Mouse (Mus musculus): ENCODE measurements around the gene Tuba4a. TPM values are rescaled to one million over a fixed set of nuclear protein-coding genes. Genes with fewer than 3 reads are reported as not detected.
A peak's percentile ranks its signal among the peaks of the same experiment; 100 is the strongest.

Tuba4a gene
- polyA plus RNA-seq, 1 experiment from 2014 or later = 94.8 TPM

DNA sequence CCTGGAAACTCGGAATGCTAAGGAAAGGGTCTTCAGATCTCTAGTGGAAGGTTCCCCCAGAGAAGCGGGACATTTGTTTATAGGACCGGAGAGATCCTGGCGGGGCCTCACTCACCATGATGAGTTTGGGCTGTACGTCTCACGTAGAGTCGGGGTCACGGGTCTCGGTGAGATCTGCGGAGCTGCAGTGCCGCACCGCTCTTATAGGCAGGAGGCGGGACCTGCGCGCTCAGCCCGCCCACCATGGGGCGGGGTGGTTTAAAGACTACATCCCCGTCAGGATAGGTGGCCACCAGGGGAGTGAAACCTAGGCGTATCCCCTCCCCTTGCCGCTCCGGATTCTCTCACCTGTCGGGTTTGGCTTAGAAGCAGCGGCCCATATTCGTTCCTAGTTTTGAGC is 587 bp downstream of the Tuba4a start:
- Histone ChIP-seq H3K36me3 (peaks cover 18% of the 10 kb centered on the region), H3K4me3 (replicated peaks) (peak overlapping the region; percentile 57), H3K4me1 (peaks cover 18% of the 10 kb centered on the region), H3K27ac (replicated peaks) (peak overlapping the region; percentile 51; the same call in 1 of the 2 replicates), H3K4me2 (replicated peaks) (peak overlapping the region; percentile 98), H3K9me3 (replicated peaks) (no peaks in the 10 kb centered on the region), H3K9ac (peak overlapping the region; percentile 48), H3K27me3 (peaks cover 51% of the 10 kb centered on the region)
- under 1% methylated on average over 24 of the region's 24 CpGs for WGBS
- ATAC-seq (ENCODE audit: insufficient number of reproducible peaks, low FRiP score, low TSS enrichment, low read depth) = peak; percentile 85

- Histone ChIP-seq H3K9ac (0 out of 2 replicates have a peak overlapping the region, but pooled peaks have one; percentile 21), H3K4me3 (replicated peaks) (peak overlapping the region; percentile 57), H3K27ac (replicated peaks) (peak overlapping the region; percentile 51), H3K27me3 (peaks cover 51% of the 10 kb centered on the region), H3K9me3 (replicated peaks) (no peaks in the 10 kb centered on the region), H3K36me3 (peaks cover 25% of the 10 kb centered on the region), H3K4me2 (replicated peaks) (peak overlapping the region; percentile 98), H3K4me1 (peaks cover 18% of the 10 kb centered on the region)
- under 1% methylated on average over 38 of the region's 38 CpGs for WGBS
- peak; percentile 49 for ATAC-seq (ENCODE audit: insufficient number of reproducible peaks, low FRiP score, low TSS enrichment, low read depth)
Measured at GRCm38 (mm10) chr1:75218227-75219001, 1.3 kb downstream of the Tuba4a start.

DNA sequence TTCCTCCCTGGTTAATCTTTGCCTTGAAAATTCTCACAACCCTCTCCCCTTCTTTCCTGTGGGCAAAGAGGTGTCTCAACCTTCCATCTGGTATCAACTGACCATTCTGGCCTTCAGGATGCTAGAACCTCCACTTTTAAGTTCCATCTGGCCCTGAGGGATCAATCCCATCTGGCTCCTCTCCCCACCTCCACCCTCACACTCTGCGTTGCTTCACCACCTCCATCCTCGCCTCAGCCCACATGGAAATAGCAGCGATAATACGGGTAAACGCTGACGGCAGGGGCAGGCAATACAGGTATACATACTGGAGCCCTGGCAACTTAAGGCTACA is 1.8 kb downstream of the Tuba4a start:
- Histone ChIP-seq H3K27ac (replicated peaks) (peak overlapping the region; percentile 51), H3K9ac (no peak overlapping the region), H3K4me3 (replicated peaks) (peak overlapping the region; percentile 57), H3K9me3 (replicated peaks) (no peaks in the 10 kb centered on the region), H3K27me3 (peaks cover 51% of the 10 kb centered on the region), H3K36me3 (peaks cover 30% of the 10 kb centered on the region), H3K4me2 (replicated peaks) (peak overlapping the region; percentile 98), H3K4me1 (peaks cover 19% of the 10 kb centered on the region)
- no peak for ATAC-seq (ENCODE audit: insufficient number of reproducible peaks, low FRiP score, low TSS enrichment, low read depth)
- whole genome bisulfite sequencing = 5% methylated on average over 6 of the region's 6 CpGs

DNA sequence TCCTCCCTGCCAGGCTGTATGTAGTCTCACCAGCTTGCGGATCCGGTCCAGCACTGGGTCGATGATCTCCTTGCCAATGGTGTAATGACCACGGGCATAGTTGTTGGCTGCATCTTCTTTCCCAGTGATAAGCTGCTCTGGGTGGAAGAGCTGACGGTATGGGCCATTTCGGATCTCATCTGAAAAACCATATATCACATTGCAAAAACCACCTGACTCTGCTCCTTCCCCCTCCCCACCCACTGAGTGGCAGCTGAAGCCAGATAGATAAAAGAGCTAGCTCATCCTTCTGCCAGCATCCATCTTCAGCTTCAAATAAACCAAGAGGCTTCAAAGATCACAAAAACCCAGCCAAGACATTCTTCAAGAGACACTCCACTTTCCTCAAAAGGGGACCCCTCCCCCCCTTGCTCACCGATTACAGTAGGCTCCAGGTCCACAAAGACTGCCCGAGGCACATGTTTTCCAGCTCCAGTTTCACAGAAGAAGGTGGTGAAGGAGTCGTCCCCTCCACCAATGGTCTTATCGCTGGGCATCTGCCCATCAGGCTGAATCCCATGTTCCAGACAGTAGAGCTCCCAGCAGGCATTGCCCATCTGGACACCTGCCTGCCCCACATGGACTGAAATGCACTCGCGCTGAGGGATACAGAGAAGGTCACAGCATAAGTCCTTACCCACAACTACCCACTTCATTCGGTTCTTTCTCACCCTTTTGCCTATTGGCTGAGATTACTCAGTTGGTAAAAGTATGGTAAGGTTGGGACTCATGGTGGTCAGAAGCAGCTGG is 2.7 kb downstream of the Tuba4a start:
- Histone ChIP-seq H3K36me3 (peaks cover 37% of the 10 kb centered on the region), H3K4me3 (replicated peaks) (no peak overlapping the region), H3K27ac (replicated peaks) (no peak overlapping the region), H3K9ac (no peak overlapping the region), H3K4me2 (replicated peaks) (0 out of 2 replicates have a peak overlapping the region, but pooled peaks have one; percentile 98), H3K4me1 (peaks cover 27% of the 10 kb centered on the region), H3K9me3 (replicated peaks) (no peaks in the 10 kb centered on the region), H3K27me3 (peaks cover 51% of the 10 kb centered on the region)
- 71% methylated on average over 13 of the region's 13 CpGs for WGBS
- ATAC-seq (ENCODE audit: insufficient number of reproducible peaks, low FRiP score, low TSS enrichment, low read depth) = no peak

GRCm38 (mm10) chr1:75215785-75216184 is 3.9 kb downstream of the Tuba4a start:
- WGBS = 92% methylated on average over 9 of the region's 9 CpGs
- H3K4me3 ChIP-seq (replicated peaks) = no peak overlapping the region

DNA sequence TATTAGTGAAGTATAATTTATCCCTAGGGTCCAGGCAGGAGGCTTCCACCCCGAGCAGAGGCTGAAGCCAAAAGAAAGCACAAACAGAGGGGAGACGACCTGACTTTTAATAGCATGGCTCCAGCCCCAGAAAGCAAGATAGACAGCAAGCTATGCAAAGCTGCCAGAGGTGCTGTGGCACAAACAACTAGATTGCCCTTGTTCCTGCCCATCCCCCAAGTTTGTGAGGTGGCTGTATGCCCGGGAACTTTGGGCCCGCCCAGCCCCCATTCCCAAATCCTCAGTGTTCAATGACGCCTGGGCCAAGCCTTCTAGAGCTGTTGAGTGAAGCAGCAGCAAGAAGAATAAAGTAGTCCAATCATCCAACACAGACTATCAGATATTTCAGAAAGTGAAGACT is 4.8 kb downstream of the Tuba4a start:
- Histone ChIP-seq H3K27me3 (peaks cover 32% of the 10 kb centered on the region), H3K27ac (replicated peaks) (no peak overlapping the region), H3K9me3 (replicated peaks) (no peaks in the 10 kb centered on the region), H3K9ac (no peak overlapping the region), H3K36me3 (peaks cover 41% of the 10 kb centered on the region), H3K4me2 (replicated peaks) (no peak overlapping the region), H3K4me1 (peaks cover 43% of the 10 kb centered on the region), H3K4me3 (replicated peaks) (no peak overlapping the region)
- ATAC-seq (ENCODE audit: insufficient number of reproducible peaks, low FRiP score, low TSS enrichment, low read depth) = no peak
- 71% methylated on average over 5 of the region's 5 CpGs for WGBS

More at GRCm38 (mm10) chr1:75215785-75216184, 3.9 kb downstream of the Tuba4a start:
- Histone ChIP-seq H3K36me3 (peaks cover 41% of the 10 kb centered on the region), H3K9ac (no peak overlapping the region), H3K27ac (replicated peaks) (no peak overlapping the region), H3K4me1 (peaks cover 37% of the 10 kb centered on the region), H3K27me3 (peaks cover 41% of the 10 kb centered on the region), H3K9me3 (replicated peaks) (no peaks in the 10 kb centered on the region), H3K4me2 (replicated peaks) (no peak overlapping the region)
- no peak for ATAC-seq (ENCODE audit: insufficient number of reproducible peaks, low FRiP score, low TSS enrichment, low read depth)

DNA sequence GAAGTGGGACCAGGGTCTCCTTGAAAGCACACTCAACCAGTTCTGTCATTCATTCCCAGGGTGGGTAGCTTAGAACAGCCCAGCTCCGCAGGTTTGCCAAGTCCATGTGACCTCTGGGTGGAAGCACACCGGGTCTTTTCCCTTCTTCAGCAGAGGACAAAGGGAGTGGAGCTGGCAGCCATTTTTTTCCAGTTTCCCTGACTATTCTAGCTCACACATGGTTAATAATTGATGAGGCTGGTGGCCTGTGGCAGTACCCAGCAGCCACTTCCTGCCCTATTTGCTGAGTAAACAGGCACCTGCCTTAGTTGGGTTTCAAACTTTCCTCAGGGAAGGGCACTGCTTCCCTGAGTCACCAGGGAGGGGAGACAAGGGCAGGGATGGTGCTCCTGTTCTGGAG is 5.2 kb downstream of the Tuba4a start:
- H3K4me3 ChIP-seq (replicated peaks) = no peak overlapping the region
- H3K36me3 ChIP-seq = peaks cover 41% of the 10 kb centered on the region
- 69% methylated on average over 2 of the region's 2 CpGs for WGBS
- no peak for ATAC-seq (ENCODE audit: insufficient number of reproducible peaks, low FRiP score, low TSS enrichment, low read depth)
- H3K4me2 ChIP-seq (replicated peaks) = no peak overlapping the region
- H3K9ac ChIP-seq = no peak overlapping the region
- H3K9me3 ChIP-seq (replicated peaks) = no peaks in the 10 kb centered on the region
- peaks cover 43% of the 10 kb centered on the region for H3K4me1 ChIP-seq
- H3K27ac ChIP-seq (replicated peaks) = no peak overlapping the region
- H3K27me3 ChIP-seq = peaks cover 27% of the 10 kb centered on the region

- WGBS = 89% methylated on average over 7 of the region's 7 CpGs
- no peak overlapping the region for H3K9ac ChIP-seq
Measured at GRCm38 (mm10) chr1:75213096-75213495, 6.6 kb downstream of the Tuba4a start.

GRCm38 (mm10) chr1:75212542-75212941 is 7.1 kb downstream of the Tuba4a start:
- no peak for ATAC-seq (ENCODE audit: insufficient number of reproducible peaks, low FRiP score, low TSS enrichment, low read depth)
- H3K9me3 ChIP-seq (replicated peaks) = no peaks in the 10 kb centered on the region
- peaks cover 8% of the 10 kb centered on the region for H3K27me3 ChIP-seq
- H3K27ac ChIP-seq (replicated peaks) = no peak overlapping the region
- peaks cover 42% of the 10 kb centered on the region for H3K4me1 ChIP-seq
- no peak overlapping the region for H3K4me2 ChIP-seq (replicated peaks)
- WGBS = 71% methylated on average over 4 of the region's 4 CpGs
- no peak overlapping the region for H3K4me3 ChIP-seq (replicated peaks)
- peaks cover 41% of the 10 kb centered on the region for H3K36me3 ChIP-seq
- H3K9ac ChIP-seq = no peak overlapping the region

More at GRCm38 (mm10) chr1:75213096-75213495, 6.6 kb downstream of the Tuba4a start:
- Histone ChIP-seq H3K4me3 (replicated peaks) (no peak overlapping the region), H3K27ac (replicated peaks) (no peak overlapping the region), H3K36me3 (peaks cover 41% of the 10 kb centered on the region), H3K27me3 (peaks cover 14% of the 10 kb centered on the region), H3K9me3 (replicated peaks) (no peaks in the 10 kb centered on the region), H3K4me1 (peaks cover 42% of the 10 kb centered on the region), H3K4me2 (replicated peaks) (no peak overlapping the region)
- ATAC-seq (ENCODE audit: insufficient number of reproducible peaks, low FRiP score, low TSS enrichment, low read depth) = no peak

DNA sequence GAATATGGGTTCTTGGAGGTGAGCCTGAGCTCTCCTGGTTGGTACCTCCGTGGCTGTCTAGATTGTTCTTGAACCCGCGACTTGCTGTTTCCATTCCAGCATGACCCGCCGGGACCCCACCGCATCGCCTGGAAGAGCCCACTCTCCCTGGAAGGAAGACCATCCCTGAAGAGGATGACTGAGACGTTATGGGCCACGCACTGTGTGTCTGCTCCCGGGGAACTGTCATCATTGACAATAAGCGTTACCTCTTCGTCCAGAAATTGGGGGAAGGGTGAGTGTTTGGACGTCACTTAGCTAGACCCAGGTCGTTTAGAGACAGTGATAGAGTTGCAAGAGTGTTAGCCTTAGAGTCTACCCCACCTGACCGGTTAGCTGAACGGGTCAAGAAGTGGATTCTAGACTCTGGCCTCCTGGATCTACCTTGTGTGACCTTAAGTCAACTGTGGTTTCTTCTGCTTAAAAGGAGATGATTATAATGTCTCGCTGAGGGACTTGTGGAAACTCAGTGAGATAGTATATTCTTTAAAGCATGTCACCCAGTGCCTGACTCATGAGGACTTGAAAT is 8.4 kb downstream of the Tuba4a start:
- peaks cover 42% of the 10 kb centered on the region for H3K4me1 ChIP-seq
- peak overlapping the region; percentile 90 for H3K4me2 ChIP-seq (replicated peaks)
- H3K27ac ChIP-seq (replicated peaks) = no peak overlapping the region
- no peaks in the 10 kb centered on the region for H3K27me3 ChIP-seq
- H3K9ac ChIP-seq = peak overlapping the region; percentile 93
- no peak for ATAC-seq (ENCODE audit: insufficient number of reproducible peaks, low FRiP score, low TSS enrichment, low read depth)
- peak overlapping the region; percentile 73 for H3K4me3 ChIP-seq (replicated peaks)
- 12% methylated on average over 17 of the region's 17 CpGs for WGBS
- peaks cover 41% of the 10 kb centered on the region for H3K36me3 ChIP-seq
- no peaks in the 10 kb centered on the region for H3K9me3 ChIP-seq (replicated peaks)
